Mouse (Mus musculus) heart, postnatal 0 days (tissue): ENCODE data around the gene Bola2.

Experiments used
- CTCF ChIP-seq: IDR thresholded peaks from 2 replicates; pipeline ENCODE4 v1.5.1; 2016; ENCODE audit warnings: antibody characterized with exemption, control low read depth, low read depth
- EP300 ChIP-seq: IDR thresholded peaks from 2 replicates; pipeline ENCODE4 v1.6.1; 2016; ENCODE audit warnings: antibody characterized with exemption, low read depth

GRCm38 (mm10) chr7:126675104-126675503 is 20.1 kb upstream of the Bola2 start:
- TF ChIP-seq CTCF (no peak), EP300 (no peak)
